Mouse (Mus musculus): ENCODE data around the gene Cela3b.

DNA sequence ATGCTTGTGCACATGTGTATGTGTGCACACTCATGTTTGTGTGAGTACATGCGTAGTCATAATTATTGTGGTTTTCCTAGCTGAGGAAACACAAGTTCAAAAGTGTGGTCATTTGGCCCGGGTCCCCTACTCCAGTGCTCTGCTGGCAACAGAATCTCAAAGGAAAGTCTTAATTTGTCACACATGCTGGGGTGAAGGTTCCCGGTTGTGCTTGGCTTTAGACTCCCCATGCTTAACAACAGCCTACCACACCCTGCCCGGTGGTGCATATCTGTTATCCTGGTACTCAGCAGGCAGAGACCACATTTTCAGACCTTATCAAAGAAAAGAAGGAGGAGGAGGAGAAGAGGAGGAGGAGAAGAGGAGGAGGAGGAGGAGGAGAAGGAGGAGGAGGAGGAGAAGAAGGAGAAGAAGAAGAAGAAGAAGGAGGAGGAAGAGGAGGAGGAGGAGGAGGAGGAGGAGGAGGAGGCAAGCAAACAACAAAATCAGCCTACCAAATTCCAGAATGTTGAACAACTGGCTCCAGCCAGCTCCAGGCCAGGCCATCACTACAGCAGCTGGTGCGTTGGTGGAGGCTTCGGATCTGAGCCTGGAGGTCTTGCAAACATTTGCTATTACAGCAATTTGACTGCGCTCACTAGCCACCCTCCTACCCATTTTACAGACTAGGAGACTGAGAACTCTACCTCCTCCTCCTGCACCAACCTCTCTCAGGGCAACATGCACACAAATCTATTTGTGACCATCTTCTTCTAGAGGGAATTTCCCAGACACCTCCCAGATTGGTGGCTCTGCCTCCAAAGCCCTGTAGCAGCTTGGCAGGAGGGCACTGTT, 17.2 kb upstream of the Cela3b start:
- peak; percentile 34; the same call in 1 of the 2 replicates for TF ChIP-seq EP300 (IDR thresholded peaks at IDR 0.05; ENCODE audit: low read depth)
- TF ChIP-seq CTCF (IDR thresholded peaks at IDR 0.05; ENCODE audit: low read depth) = no peak
